Mouse (Mus musculus) CD8-positive naive resting alpha-beta T cell, adult 2 months (primary cell): ENCODE measurements around the gene Kncn.

ENCODE experiments used
- DNase-seq, 2 experiments: peaks; one replicate each; pipeline ENCODE4 v3.0.0; 2022; ENCODE audit warnings: low read depth in 2 of 2, low spot score in 2 of 2

Kncn gene

GRCm38 (mm10) chr4:115878216-115878678 is 6.0 kb upstream of the Kncn start:
- DNase-seq, result no peak

DNA sequence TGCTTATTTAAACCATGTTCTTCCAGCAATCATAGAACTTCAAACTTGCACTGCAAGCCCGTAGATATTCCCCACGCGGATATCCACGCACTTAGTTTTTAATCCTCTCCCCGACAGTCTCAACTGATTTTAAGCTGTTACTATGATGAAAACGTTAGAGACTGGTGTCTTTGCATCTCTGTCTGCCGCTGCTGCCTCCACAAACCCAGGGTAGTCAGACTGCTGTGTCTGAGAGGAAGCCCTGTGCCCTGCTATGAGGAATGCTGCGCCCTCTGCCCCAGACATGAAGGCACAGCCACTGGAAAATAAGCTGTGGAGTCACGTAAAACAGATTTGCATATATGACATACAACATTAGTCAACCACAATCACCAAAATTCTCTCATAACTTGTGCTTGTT is 5.4 kb upstream of the Kncn start:
- no peak for DNase-seq

GRCm38 (mm10) chr4:115881183-115881582 is 3.0 kb upstream of the Kncn start:
- DNase-seq, result no peak

GRCm38 (mm10) chr4:115882195-115882594 is 2.0 kb upstream of the Kncn start:
- DNase-seq, result no peak

DNA sequence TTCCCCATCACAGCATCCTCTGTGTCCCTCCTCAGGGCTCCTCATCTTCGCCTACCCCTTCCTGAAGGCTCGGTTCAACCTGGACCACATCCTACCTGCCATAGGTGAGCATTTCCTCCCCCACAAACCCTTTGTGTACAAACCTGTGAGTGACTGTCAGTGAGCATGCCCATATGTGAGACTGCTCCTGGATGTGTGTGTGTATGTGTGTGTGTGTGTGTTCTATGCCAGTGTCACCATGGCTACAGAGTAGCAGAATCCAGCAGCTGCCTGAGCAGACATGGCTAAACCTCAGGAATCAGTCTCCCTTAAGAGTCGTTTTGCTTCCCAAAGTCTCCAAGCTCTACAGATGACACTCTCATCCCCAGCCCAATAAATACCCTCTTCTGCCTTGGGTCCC is 1.6 kb downstream of the Kncn start:
- DNase-seq, result no peak

- no peak for DNase-seq
Observed at GRCm38 (mm10) chr4:115886875-115887274, 2.7 kb downstream of the Kncn start.

DNA sequence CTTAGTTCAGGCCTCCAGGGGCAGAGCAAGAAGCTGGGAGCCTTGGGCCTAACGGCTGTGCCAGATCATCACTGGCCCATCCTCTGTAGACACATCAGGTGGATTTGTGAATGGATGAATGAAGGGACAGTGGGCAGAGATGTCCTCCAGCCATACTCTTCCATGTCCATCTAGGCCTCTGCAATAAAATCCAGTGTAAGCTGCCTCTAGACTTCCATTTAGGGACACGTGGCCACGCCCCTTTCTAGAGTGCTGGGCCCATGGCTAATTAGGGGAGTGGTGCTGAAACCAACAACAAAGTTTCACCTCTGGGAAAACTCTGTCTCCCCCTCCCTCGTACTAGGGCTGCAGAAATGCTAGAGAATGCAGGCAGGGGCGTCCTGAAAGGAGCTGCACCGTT is 5.9 kb downstream of the Kncn start:
- DNase-seq, result no peak

DNA sequence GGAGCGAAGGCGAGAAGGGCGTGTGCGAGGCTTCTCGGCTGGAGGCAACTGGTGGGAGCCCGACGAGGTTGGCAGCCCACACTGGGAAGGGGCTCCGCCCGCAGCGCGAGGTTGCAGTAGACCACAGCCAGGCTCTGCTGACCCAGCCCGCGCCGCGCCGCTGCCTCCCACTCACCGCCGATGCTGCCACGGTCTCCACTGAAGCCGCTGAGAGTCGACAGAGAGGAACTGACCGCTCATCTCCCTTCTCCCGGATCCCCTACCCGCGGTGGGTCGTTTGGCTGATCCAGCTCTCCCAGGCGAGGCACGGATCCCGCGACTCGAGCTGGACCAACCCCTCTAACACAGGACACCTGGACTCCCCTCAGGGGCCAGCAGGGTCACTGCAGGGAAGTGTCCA is 6.4 kb downstream of the Kncn start, which contains the start of gene 6430628N08Rik:
Gene 6430628N08Rik (plus strand): TSS at position 113 of the 400 bp plus-strand sequence.
- no peak for DNase-seq

GRCm38 (mm10) chr4:115894281-115894680 is 10.1 kb downstream of the Kncn start:
- DNase-seq, result no peak

- no peak for DNase-seq
Observed at GRCm38 (mm10) chr4:115897901-115898631, 13.9 kb downstream of the Kncn start.

GRCm38 (mm10) chr4:115902816-115903215 is 18.6 kb downstream of the Kncn start:
- peak; percentile 31 to 57 for DNase-seq

- no peak for DNase-seq
Observed at GRCm38 (mm10) chr4:115904375-115904774, 20.2 kb downstream of the Kncn start.

DNA sequence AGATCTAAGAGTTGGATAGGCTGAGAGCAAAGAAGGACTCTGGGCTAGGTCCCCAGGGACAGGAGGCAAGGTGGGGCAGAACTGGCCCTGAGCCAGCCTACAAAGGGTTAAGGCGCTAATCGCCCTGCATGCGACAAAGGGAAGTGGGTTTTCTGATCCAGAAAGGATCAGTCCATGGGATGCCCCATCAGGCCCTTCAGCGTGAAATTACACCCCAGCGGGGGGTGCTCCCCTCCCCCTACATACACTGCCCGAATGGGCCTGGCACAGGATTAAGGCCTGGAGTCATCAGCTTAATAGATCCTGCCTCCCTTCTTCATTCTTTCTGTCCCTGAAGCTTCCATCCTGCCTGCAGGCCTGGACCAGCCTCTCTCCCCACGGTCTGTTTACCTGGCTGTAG is 21.5 kb downstream of the Kncn start:
- DNase-seq, result no peak

GRCm38 (mm10) chr4:115906791-115907190 is 22.6 kb downstream of the Kncn start:
- no peak for DNase-seq

DNA sequence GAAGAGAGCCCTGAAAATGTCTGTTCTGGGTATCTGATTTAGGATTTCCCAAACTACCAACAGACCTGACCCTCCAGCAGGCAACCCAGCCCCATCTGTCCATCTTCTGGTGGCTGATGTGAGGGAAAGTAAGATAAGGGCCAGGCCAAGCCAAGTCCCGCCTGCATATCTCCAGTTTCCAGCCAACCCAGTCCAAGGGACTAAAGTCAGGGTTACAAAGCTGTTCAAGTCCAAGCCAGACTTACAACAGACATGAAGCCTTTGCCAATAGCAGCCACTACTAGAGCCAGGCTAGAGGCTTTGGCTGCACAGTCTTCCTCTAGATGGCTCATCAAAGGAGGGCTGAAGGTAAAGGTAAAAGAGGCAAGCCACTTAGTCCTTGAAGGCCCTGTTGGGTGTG is 23.8 kb downstream of the Kncn start:
- DNase-seq, result no peak

GRCm38 (mm10) chr4:115908641-115909040 is 24.4 kb downstream of the Kncn start:
- DNase-seq, result no peak

- DNase-seq, result no peak
Observed at GRCm38 (mm10) chr4:115911586-115911985, 27.4 kb downstream of the Kncn start.

GRCm38 (mm10) chr4:115919911-115920310 is 35.7 kb downstream of the Kncn start:
- DNase-seq, result no peak

DNA sequence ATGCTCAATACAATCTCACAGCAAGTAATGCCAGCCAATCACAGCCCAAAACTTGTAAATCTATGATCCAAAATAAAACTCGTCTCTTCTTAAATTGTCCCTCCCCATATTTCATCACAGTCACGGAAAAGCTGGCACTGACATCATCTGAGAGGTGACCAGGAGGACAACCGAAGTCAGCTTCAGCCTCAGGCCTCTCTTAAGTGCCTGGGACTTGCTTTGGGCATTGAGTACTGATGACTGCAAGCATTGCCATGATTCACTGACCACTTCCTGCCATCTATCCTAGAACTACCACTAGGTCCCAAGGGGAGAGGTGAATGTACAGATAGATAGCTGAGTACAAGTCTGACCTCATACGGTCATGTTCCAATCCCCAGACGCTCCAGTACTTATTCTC is 38.5 kb downstream of the Kncn start:
- no peak for DNase-seq

GRCm38 (mm10) chr4:115923262-115923880 is 39.2 kb downstream of the Kncn start:
- DNase-seq, result no peak

DNA sequence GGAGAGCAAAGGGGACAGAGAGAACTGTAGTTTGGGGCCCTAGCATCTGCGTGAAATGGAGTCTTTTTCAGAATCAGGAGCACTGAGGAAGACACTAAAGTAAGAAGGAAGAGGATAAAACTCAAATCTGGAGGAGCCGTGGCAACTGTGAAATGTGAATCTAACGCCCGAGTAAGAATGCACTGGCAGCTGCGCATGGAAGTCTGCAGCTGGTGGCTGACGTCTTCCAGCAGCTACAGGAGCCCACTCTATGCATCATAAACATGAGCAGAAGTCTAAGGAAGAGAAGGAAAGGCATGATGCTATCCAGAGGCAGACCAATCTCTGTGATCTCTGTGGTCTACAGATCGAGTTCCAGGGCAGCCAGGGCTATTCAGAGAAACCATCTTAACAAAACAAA is 43.4 kb downstream of the Kncn start:
- no peak for DNase-seq

GRCm38 (mm10) chr4:115931556-115932088 is 47.4 kb downstream of the Kncn start:
- DNase-seq, result no peak
